Mouse (Mus musculus): ENCODE measurements at regions not wholly inside any gene's neighbourhood (a gene's known extent, or its start where the extent isn't known, plus 50 kb on each side); places are given as distances from the start of the nearest gene placed in this dataset.

DNA sequence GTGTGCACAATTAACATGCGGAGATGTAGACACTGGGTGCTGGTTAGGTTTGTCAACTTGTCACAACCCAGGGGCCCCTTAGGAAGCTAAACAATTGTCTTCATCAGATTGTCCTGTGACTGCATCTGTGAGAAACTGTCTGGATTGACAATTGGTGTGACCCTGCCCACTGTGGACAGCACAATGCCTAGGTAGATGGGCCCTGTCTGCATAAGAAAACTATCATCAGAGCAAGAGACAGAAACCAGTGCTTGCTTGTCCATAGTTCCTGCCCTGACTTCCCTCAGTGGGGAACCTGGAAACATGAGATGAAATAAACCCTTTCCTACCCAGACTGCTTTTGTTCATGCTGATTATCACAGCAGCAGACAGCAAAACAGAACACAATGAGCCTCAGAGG, 63.5 kb upstream of the Tyw5 start:
- DNase-seq, result no peak

DNA sequence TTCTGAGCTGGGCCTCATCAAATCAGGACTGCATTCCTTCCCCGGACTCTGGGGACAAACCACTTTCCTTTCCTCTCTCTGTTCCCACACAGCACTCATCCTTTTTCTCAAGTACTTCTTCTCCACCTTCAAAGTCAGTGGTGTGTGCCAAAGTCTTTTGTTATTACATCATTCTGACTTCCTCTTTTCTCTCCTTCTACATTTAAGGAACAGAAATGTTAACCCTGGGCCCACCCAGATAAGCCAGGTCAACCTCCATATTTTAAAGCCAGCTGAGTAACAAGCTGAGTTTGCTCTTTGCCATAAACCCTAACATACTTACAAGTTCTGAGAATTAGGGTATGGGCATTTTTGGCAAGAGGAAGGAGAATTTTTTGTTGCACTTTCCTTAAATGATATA, 65.3 kb upstream of the Tyw5 start:
- DNase-seq, result no peak

DNA sequence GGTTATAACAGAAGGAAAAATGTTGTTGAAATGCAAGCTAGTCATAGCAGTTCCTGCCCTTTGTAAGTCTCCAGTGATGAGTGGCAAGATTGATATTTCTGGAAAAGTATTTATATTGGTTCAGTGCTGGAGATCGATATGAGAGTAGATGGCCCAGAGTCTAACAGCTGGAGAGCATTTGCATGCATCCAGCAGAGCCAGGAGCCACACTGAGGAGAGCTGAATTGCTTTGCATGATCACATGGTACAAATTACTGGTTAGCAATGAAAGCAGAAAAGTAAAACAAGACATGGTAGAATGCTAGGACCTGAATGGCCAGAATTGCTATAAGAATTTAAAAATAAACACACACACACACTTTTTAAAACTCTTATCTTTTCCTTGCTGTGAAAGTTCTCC, 70.8 kb upstream of the Tyw5 start:
- DNase-seq, result no peak

DNA sequence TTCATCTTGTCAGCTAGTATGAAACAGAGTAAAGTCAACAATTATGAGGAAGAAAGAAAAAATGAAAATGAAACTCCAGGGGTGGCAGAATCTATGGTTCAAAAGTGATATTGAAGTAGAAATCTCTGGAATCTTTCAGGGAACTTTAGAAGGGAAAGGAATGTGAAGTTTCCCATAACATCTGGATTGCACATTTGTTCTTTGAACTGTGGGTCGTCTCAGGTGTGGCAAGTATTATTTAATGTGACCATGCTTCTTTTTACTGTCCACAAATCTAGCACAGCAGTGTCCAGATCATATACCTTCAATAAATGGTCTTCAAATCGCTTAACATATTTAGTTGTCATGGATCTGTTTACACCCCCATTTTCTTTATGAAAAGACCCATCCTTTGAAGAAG, 71.2 kb upstream of the Tyw5 start:
- no peak for DNase-seq

DNA sequence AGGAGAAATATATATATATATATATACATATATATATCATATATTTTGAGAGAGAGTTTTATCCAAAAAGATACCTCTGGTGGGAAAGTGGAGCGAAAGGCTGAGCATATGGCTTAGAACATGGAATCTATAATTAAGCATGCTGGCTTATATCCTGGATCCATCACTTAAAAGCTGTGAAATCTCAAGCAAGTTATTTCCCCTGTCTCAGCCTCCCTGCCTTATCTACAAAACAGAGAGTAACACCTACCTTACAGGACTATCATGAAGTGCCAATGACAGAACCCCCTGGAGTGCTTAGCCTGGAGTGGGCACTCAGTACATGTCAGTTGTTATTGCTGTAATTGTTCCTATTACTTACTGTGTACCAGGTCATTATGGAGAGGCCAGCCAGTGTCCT, 71.9 kb upstream of the Tyw5 start:
- DNase-seq, result no peak

DNA sequence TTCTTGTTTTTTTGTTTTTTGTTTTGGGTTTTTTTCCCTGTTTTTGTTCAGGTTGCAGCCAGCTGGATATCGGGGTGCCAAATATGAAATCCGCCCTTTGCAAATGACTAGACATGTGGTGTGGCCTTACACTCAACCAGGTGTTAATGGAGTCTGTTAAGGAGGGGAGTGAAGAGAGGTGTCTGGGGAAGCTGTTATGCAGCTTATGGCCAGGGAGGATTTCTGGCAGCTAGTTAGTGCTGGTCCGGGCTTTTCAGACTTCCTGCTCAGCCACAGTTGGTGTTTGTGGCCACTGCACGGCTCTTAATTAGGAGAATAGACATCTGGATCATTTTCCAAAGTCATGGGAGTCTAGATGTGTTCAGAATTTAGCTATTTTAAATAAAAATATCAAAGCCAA, 72.7 kb upstream of the Tyw5 start:
- no peak for DNase-seq

DNA sequence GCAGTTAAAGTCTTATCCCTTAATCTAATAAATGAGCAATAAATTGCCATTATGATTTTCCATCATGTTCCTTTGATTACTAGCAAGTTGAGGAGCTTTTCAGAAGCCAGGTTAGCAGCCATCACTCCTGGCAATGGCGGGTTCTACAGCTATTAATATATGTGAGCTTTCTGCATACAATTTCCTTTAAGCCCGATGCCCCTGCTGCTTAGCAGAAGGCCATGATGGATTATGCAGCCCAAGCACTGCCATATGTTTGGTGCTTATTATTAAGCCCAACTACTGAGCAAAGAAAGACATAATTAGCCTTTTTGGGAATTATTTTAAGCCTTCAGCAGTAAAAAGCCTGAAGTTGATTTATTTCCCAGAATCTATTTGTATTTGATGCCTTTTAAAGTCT, 82.3 kb upstream of the Tyw5 start:
- DNase-seq, result no peak

DNA sequence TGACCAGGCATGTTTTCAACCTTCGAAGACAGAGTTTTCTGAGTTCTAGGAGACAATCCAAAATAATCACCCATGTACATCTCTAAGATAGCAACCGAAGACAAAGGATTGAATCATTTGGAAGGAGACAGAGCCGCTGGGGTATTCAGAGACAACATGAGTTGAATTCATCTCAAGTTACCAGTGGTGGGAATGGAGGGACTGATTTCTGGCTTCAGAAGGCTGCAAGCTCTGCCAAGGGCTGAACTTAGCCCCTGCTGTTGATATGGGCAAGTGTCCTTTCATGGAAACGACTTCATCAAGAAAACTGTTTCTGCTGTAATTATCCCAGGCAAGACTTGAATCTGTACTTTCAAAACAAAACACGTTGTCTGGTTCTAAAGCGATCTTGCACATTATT, 82.7 kb upstream of the Tyw5 start:
- peak; percentile 17 for DNase-seq

DNA sequence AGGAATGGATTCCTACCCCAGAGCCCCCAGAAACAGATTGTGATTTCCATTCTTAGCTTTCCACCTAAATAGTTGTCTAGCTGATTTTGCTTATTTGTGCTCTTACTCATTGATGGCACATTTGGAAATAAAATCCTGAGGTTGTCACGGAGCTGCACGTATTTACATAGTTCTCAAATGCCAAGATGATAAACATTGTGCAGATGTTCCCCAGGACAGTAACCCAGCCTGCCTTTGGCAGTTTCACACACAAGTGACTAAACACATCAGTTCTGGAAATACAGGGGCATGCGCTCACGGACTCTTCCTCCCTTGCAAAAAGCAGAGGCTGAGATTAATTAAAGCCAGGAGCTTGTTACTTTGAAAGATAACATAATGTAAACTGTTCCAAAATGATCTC, 83.1 kb upstream of the Tyw5 start:
- no peak for DNase-seq

DNA sequence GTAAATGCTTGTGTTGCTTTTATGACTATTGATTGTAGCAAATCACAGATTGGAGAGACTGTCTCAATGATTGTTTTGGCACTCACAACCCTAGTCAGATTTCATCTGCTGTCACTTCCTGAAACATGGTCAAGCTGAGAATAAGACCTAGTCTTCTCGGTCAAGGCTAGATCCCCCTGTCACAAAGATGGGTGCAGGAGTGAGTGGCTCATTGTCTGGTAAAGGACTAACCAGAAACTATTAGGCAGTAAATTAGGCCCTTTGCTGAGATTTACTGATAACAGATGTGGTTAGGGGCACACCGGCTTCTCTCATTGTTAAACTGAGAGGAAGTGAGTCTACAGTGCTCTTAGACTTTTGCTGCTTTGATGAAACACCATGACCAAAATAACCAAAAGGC, 85.8 kb upstream of the Tyw5 start:
- DNase-seq, result no peak

DNA sequence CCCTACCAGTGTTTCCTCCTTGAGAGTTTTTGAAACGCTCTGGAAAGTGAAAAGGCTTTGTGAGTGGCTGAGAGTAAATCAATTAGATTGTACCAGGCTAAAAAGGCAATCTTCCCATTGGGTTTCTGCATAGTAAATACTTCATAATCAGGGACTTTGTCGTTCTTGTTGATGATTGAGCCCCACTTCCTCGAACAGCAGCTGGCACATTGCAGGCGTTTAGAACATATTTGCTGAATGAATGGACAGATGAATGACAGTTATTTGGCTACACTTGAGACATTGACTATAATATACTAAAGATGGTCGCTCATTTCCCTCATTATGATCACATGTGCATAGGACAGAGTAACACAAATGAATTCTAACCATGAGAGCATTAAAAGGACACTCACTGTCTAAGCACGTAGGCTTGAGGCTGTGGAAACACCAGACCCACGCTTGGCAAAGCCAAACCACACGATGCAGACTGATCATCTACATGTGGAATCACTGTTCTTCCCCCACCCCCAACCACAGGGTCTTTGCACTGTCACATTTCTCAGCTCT, 90.7 kb upstream of the Tyw5 start:
- DNase-seq, result no peak

DNA sequence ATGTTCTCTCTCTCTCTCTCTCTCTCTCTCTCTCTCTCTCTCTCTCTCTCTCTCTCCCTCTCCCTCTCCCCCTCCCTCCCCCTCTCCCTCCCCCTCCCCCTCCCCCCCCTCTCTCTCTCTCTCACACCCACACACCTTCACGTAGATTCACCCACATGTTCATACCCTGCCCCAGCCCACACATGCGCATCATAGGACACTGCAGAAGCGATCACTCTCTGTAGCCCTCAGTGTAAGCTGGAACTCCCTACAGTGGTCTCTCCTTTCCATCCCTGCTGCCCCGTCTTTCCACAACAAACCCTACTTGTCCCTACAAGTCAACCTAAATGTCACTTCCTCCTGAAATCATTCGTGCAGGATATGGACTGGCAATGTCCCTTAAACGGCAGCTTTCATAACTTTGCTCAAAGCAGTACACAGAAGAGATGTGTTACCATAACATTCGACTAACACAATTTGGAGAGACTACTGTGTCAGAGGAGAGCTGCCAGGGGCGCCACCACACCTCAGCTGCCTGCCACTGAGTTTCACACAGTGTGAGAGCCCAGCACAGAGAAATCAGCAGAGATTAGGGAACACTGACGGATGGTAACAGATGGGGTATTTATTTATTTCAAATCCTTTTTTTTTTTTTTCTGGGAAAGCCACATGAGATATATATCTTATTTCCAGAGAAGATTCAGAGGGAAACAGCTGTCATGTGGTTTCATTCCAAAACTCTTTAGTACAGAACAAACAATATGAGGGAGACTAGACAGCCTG, 103.6 kb upstream of the Tyw5 start:
- DNase-seq, result no peak

DNA sequence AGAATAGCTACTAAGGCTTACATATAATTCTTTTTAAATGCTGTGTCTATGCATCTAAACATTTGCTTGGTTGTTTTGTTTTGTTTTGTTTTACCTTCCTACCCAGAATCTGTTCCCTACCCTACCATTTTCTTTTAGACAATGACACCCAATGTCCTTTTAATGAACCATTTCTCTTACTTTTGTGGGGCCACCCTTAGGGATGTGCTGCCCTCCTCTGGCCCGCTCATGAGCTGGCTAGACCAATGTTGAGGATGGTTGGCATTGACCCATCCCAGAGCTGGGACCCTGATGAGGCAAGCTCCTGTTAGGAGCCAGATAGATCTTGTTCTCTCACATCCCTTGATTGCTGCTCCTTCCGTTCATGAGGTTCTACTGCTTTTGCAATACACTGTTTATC, 105.0 kb upstream of the Tyw5 start:
- DNase-seq, result no peak

DNA sequence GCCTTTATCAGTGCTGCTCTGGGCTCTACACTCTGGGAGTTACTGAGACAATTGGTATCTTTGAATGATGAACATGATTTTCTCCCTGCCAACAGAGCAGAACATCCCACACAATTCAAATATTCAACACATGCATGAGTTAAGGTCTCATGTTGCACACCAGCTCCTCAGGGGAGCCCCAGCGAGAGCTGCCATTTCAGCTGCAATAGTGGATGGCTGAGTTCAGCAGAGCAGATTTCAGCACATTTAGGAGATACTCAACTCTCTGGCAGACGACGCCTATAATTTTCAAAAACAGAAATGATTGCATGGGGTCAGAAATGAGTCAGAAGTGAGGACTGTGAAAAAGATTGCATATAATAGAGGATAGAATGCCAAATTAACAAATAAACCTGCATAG, 105.6 kb upstream of the Tyw5 start:
- DNase-seq, result no peak

DNA sequence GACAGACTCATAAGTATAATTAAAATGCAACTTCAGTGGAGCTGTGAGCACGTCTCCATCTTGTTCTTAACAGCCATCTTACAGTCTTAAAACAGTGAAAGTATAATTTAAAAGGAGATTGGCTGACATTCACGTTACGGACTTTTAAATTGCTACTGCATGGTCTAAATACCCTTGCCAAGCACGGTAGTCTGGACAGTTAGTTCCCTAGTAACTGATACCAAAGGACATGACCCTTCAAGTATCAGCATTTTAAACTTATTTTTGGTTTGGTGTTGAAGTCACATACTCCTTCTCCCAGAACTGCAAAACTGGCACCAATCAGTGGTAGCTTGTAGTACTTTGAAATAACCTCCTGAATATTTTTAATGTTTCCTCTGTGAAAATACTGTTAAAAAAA, 119.1 kb upstream of the Tyw5 start:
- DNase-seq, result no peak

DNA sequence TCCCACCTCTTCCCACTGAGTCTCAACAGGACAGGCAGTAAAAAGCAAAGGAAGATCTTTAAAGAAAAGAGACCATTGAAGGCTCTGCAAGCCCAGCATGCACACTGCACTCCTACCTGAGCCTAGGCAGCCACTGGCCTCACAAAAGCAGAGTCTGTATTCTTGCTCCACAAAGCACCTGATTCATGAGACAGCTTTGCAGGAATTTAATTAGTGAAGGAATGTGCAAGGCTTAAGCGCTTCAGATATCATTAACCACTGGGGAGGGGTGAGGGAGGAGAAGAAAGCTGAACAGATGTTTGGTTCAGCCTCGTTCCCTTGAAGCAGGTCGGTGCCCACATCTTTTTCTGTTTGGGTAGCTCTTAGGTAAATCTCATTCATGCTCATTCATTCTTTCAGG, 121.8 kb upstream of the Tyw5 start:
- DNase-seq, result no peak

DNA sequence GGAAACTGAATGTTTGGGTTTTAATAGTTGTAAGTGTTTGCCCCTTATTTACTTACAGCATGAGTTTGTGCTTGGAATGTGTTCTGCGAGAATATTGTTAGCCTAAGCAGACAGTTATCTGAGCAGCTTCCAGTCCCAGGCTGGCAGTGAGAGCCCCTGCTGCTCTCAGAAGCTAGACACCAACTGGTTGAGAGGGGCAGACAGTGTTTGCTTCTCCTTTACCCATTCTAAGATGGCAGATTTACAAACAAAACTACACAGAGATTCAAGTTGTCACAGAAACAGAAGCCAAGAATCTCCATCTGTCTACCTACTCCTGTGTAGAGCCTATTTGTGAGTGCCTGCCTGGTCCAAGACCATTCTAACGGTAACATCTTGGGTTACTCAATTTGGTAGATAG, 122.4 kb upstream of the Tyw5 start:
- DNase-seq, result no peak

DNA sequence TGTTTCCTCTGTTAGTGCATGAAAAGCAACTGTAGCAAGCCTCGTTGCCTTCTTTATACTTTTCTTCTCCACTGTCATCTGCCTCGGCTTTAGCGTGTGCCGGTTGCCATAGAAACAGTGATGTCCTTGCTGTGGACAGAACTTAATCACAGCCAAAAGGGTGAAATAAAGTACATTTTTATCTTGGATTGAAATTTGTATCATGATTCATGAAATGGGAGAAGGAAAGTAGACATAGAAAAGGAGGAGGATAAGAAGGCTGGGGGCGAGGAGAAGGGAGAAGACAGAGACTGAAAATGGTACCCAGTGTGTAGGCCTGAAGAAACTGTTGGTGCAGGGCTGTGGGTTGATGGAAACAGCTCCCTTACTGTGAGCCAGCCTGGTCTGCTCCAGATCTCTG, 130.5 kb upstream of the Tyw5 start:
- DNase-seq, result no peak

DNA sequence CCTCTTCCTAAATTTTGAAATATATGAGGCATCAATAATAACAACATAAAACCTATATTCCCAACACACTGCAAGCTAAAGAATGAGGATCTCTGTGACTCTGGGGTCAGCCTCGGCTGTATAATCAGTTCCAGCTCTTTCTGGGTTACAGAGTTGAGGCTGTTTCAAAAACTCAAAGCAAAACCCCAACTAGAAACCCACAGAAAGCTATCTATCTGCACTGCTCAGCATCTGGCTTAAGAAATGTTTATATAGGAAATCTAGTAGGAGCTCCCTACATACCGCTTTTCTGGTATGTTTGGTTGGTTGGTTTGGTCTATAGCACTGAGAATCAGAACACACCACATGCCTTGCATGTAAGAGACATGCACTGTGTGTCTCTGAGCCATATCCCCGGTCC, 137.8 kb upstream of the Tyw5 start:
- no peak for DNase-seq

DNA sequence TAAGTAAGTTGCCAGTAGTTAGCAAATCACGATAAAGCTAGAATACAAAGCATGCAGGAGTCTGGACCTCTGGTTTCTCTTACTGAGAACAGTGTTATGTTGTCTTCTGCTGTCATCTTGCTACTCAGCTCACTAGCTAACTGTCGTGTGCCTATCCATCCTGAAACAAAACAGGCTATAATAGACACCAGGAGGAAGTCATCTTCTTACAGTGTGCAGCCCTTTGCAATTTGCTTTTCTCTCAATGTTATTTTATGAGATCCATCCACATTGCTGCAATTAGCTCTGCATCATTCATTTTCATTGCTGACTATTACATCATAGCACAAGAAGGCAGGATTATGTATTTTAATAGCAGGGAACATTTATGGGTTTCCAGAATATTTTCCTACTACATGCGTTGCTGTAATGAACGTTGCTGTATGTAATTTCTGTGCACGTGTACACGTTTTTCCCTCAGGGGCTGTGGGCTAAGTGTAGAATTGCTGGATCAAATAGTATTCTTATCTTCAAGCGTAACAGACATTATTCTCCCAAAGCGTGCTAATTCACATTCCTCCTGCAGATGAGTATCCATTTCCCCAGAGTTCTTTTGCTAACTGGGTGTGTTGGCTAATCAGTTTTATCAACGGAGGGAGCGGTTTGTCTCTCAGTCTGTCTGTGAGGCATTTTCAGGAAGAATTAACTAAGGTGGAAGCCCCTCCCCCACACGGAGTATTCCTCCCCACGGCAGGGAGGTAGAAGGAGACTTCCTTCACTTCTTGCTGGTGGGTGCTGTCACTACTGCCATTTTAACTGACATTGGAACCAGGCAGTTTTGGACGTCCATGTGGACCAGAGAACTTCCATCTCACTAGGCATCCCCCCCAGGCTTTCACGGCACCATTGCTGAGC, 139.1 kb upstream of the Tyw5 start:
- no peak for DNase-seq

DNA sequence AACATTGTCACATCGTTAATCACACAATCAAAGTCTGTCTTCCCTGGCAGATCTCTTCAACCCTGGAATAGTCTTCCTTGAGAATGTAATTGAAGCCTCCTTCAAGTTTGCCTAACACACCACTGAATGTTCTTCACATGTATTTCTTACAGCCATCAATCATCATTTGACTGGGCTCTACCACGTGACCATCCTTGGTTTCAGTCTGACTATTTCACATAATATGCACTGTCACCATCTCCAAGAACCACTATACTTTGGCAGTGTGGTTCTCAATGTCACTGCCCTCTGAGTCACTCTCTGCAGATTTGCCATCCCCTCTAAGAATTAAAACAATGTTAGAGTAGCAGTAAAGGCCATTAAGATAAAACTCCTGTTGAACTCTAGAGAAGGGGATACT, 154.6 kb upstream of the Tyw5 start:
- DNase-seq, result no peak

DNA sequence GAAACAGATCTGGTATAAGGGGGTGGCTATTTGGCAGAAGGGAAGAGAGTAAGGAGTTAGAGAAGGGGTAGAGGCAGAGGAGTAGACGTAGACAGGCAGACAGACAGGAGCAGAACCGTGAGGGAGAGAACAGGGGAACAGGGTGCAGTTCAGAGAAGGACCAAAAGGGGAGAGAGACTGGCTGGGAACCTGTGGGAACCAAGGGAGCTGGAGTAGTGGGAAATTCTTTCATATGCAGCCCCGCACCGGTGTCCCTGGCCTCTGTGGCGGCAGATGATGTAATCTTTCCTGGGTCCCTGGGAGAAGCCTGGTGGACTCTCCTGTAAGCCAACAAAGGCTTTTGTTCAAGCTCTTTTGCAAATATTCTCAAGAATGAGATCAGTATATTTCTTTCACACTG, 157.8 kb upstream of the Tyw5 start:
- no peak for DNase-seq

DNA sequence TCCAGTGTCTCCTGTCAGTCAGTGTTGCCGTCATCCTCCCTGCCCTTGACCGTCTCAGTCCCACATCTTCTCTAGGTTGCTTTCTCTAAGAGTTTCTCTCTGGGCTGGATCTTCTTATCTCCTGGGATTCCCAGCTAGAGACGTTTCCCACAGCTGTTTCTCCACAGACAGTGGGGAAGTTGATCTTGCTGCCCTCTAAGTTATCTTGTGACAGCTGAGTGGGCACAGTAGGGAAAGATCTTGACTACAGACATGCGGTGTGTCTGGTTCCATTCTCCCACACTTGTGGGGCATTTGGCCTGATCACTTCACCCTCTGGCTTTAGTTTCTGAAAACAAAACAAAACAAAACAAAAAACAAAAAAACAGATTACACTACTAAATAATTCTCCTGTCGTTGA, 165.2 kb upstream of the Tyw5 start:
- no peak for DNase-seq

DNA sequence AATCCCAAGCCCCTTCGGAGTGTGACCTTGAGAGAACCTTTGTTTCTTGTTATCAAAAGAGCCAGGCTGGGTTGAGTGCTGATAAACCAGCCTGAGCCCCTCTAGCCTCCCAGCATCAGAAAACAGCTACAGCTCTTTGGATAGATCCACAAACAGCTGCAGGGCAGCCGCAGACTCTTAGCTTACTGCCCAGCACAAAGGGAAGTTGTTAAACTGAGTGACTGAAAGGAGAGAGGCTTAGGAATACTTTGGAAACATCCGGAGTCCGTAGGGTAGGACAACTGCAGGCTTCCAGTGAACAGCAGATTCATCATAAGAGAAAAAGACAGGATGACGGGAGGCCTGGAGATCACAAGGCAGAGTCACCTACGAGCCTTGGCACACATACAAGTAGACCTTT, 166.9 kb upstream of the Tyw5 start:
- no peak for DNase-seq
